21 mouse cellular contexts compared by ENCODE assay signal in genomic region chr7:55824468-55824867, GRCm38 (mm10). TPM values are rescaled to one million over a fixed set of nuclear protein-coding genes. Genes with fewer than 3 reads are reported as not detected.
A peak's percentile ranks its signal among the peaks of the same experiment; 100 is the strongest.
DNase-seq lines count a peak whose midpoint lies in the region; ATAC-seq and TF ChIP-seq lines count a peak whose summit lies in the region.
"Had no signal": no experiment of that assay in that cellular context is flagged by ENCODE, and none has a peak within 500 bp of the region (broad histone marks: within the 10 kb centered on the region; RNA-seq: fewer than 3 reads in every experiment).

No protein-coding gene starts in this region.

- no peak for DNase-seq in forebrain, postnatal 0 days
- no peak for DNase-seq in layer of hippocampus, adult 2 months (ENCODE audit: low spot score in 2 of 2)
- no peak for DNase-seq in layer of hippocampus, adult 8-10 months (ENCODE audit: low spot score in 2 of 2)
- DNase-seq in 3T3-L1 (ENCODE audit: low read depth, low spot score) (peak; percentile 19), adipocyte (ENCODE audit: low spot score) (peak; percentile 4)
- no peak for DNase-seq in liver, embryonic 11.5 days (ENCODE audit: low spot score)
- DNase-seq: adrenal gland, postnatal 25 days; cerebellum, adult 9-10 months; heart, postnatal 10 days; kidney, adult 18-20 months; lung, adult 2 months; lung, postnatal 4 days had no signal

- H3K4me1 ChIP-seq in forebrain, postnatal 0 days (ENCODE audit: insufficient read depth) = no peaks in the 10 kb centered on the region
- no peaks in the 10 kb centered on the region for H3K4me1 ChIP-seq in forebrain, embryonic 15.5 days
- H3K4me1 ChIP-seq in liver, embryonic 11.5 days (replicated peaks; ENCODE audit: control insufficient read depth, insufficient read depth, low read length) = no peaks in the 10 kb centered on the region
- H3K4me1 ChIP-seq: embryonic facial prominence, embryonic 12.5 days; hindbrain, embryonic 10.5 days; limb, embryonic 12.5 days; liver, embryonic 12.5 days; midbrain, embryonic 15.5 days had no signal

- no peak overlapping the region for H3K9ac ChIP-seq in forebrain, postnatal 0 days
- no peak overlapping the region for H3K9ac ChIP-seq in forebrain, embryonic 15.5 days (replicated peaks)
- no peak overlapping the region for H3K9ac ChIP-seq in liver, embryonic 11.5 days (ENCODE audit: low read depth, low read length)
- H3K9ac ChIP-seq: embryonic facial prominence, embryonic 12.5 days; limb, embryonic 12.5 days; liver, embryonic 12.5 days; midbrain, embryonic 15.5 days had no signal

- peak; percentile 48 for TF ChIP-seq CTCF in forebrain, postnatal 0 days (IDR thresholded peaks at IDR 0.05; ENCODE audit: low read depth)
- peak; percentile 62 for TF ChIP-seq CTCF in layer of hippocampus, adult 2 months (conservative IDR thresholded peaks at IDR 0.05)

- 82% methylated on average over 5 of the region's 5 CpGs for WGBS in forebrain, postnatal 0 days
- 85% methylated on average over 5 of the region's 5 CpGs for WGBS in forebrain, embryonic 15.5 days
- 86% methylated on average over 5 of the region's 5 CpGs for WGBS in liver, embryonic 11.5 days

- no peaks in the 10 kb centered on the region for H3K27me3 ChIP-seq in forebrain, postnatal 0 days (ENCODE audit: insufficient read depth, low read length)
- no peaks in the 10 kb centered on the region for H3K27me3 ChIP-seq in forebrain, embryonic 15.5 days
- H3K27me3 ChIP-seq in liver, embryonic 11.5 days (replicated peaks; ENCODE audit: control insufficient read depth, insufficient read depth, low read length) = no peaks in the 10 kb centered on the region
- H3K27me3 ChIP-seq: embryonic facial prominence, embryonic 12.5 days; limb, embryonic 12.5 days; liver, embryonic 12.5 days; midbrain, embryonic 15.5 days had no signal

- no peak overlapping the region for H3K4me3 ChIP-seq in forebrain, postnatal 0 days (ENCODE audit: low read depth, low read length)
- H3K4me3 ChIP-seq in forebrain, embryonic 15.5 days = no peak overlapping the region
- H3K4me3 ChIP-seq in layer of hippocampus, adult 2 months = no peak overlapping the region
- no peak overlapping the region for H3K4me3 ChIP-seq in liver, embryonic 11.5 days (ENCODE audit: low read depth, low read length)
- H3K4me3 ChIP-seq: embryonic facial prominence, embryonic 12.5 days; hindbrain, embryonic 10.5 days; limb, embryonic 12.5 days; liver, embryonic 12.5 days; midbrain, embryonic 15.5 days had no signal

- H3K36me3 ChIP-seq in forebrain, postnatal 0 days (ENCODE audit: insufficient read depth) = peaks cover 58% of the 10 kb centered on the region
- peaks cover 72% of the 10 kb centered on the region for H3K36me3 ChIP-seq in forebrain, embryonic 15.5 days
- peaks cover 36% of the 10 kb centered on the region for H3K36me3 ChIP-seq in liver, embryonic 11.5 days (ENCODE audit: control insufficient read depth, insufficient read depth, low read length)

- no peak overlapping the region for H3K4me2 ChIP-seq in forebrain, postnatal 0 days (ENCODE audit: low read depth)
- no peak overlapping the region for H3K4me2 ChIP-seq in forebrain, embryonic 15.5 days (replicated peaks)
- no peak overlapping the region for H3K4me2 ChIP-seq in liver, embryonic 11.5 days
- H3K4me2 ChIP-seq: embryonic facial prominence, embryonic 12.5 days; heart, embryonic 11.5 days; limb, embryonic 12.5 days; liver, embryonic 12.5 days; midbrain, embryonic 15.5 days had no signal

- H3K27ac ChIP-seq in forebrain, postnatal 0 days (ENCODE audit: low read depth, low read length) = no peak overlapping the region
- H3K27ac ChIP-seq in forebrain, embryonic 15.5 days (replicated peaks) = no peak overlapping the region
- no peak overlapping the region for H3K27ac ChIP-seq in layer of hippocampus, adult 2 months
- no peak overlapping the region for H3K27ac ChIP-seq in liver, embryonic 11.5 days (ENCODE audit: low read depth, low read length)
- H3K27ac ChIP-seq: embryonic facial prominence, embryonic 12.5 days; hindbrain, embryonic 10.5 days; limb, embryonic 12.5 days; liver, embryonic 12.5 days; midbrain, embryonic 15.5 days had no signal

- no peak; the same call in 1 of the 2 replicates for ATAC-seq in forebrain, postnatal 0 days
- no peak for ATAC-seq in forebrain, embryonic 15.5 days (replicated peaks)
- no peak for ATAC-seq in liver, embryonic 11.5 days (replicated peaks; ENCODE audit: low FRiP score)
- ATAC-seq: liver, embryonic 12.5 days; midbrain, embryonic 15.5 days had no signal

- H3K9me3 ChIP-seq in forebrain, postnatal 0 days (ENCODE audit: low read length) = no peaks in the 10 kb centered on the region
- no peaks in the 10 kb centered on the region for H3K9me3 ChIP-seq in forebrain, embryonic 15.5 days
- H3K9me3 ChIP-seq in liver, embryonic 11.5 days (ENCODE audit: control insufficient read depth, low read length) = no peaks in the 10 kb centered on the region
- H3K9me3 ChIP-seq: embryonic facial prominence, embryonic 12.5 days; G1E; hindbrain, embryonic 10.5 days; limb, embryonic 12.5 days; liver, embryonic 12.5 days; midbrain, embryonic 15.5 days had no signal

RNA-seq across cellular contexts. Expression of gene Cyfip1, which starts 17.1 kb away (rescaled TPM):
- total RNA-seq in forebrain, postnatal 0 days (2014; rRNA removed) = 42.2 and 43.3 TPM in 2 replicates
- polyA plus RNA-seq in forebrain, postnatal 0 days (2015; fragmentation: Nextera tagmentation; extraction: Ambion mirVana) = 27.9 and 41.7 TPM in 2 replicates
- 63.0 and 65.3 TPM in 2 replicates for polyA plus RNA-seq in forebrain, embryonic 15.5 days (2015; fragmentation: Nextera tagmentation; extraction: Ambion mirVana)
- 100 to 1,000 TPM; 117 to 130 TPM for total RNA-seq in layer of hippocampus, adult 2 months (2021)
- total RNA-seq in layer of hippocampus, adult 8-10 months (2022) = 100 to 1,000 TPM; 105 to 146 (median 123) TPM
- 47.8 and 56.7 TPM in 2 replicates for polyA plus RNA-seq in liver, embryonic 11.5 days (2014; fragmentation: Nextera tagmentation; extraction: Ambion mirVana)

RNA-seq across cellular contexts. Expression of gene Tubgcp5, which starts 30.5 kb away (rescaled TPM):
- 22.3 and 27.4 TPM in 2 replicates for total RNA-seq in forebrain, postnatal 0 days (2014; rRNA removed)
- polyA plus RNA-seq in forebrain, postnatal 0 days (2015; fragmentation: Nextera tagmentation; extraction: Ambion mirVana) = 14.8 and 21.1 TPM in 2 replicates
- polyA plus RNA-seq in forebrain, embryonic 15.5 days (2015; fragmentation: Nextera tagmentation; extraction: Ambion mirVana) = 39.2 and 42.2 TPM in 2 replicates
- 10 to 100 TPM; 29.5 to 32.9 TPM for total RNA-seq in layer of hippocampus, adult 2 months (2021)
- 10 to 100 TPM; 29.9 to 40.8 (median 36.8) TPM for total RNA-seq in layer of hippocampus, adult 8-10 months (2022)
- polyA plus RNA-seq in liver, embryonic 11.5 days (2014; fragmentation: Nextera tagmentation; extraction: Ambion mirVana) = 24.1 and 25.0 TPM in 2 replicates

RNA-seq across cellular contexts. Expression of gene Siglech, which starts 56.5 kb away (rescaled TPM):
- total RNA-seq in forebrain, postnatal 0 days (2014; rRNA removed) = 2.3 and 6.3 TPM in 2 replicates
- 3.1 and 3.6 TPM in 2 replicates for polyA plus RNA-seq in forebrain, postnatal 0 days (2015; fragmentation: Nextera tagmentation; extraction: Ambion mirVana)
- 2.6 and 2.9 TPM in 2 replicates for polyA plus RNA-seq in forebrain, embryonic 15.5 days (2015; fragmentation: Nextera tagmentation; extraction: Ambion mirVana)
- 10 to 100 TPM; 12.1 to 12.8 TPM for total RNA-seq in layer of hippocampus, adult 2 months (2021)
- 10 to 100 TPM; 10.7 to 66.2 (median 32.2) TPM for total RNA-seq in layer of hippocampus, adult 8-10 months (2022)
- polyA plus RNA-seq in liver, embryonic 11.5 days (2014; fragmentation: Nextera tagmentation; extraction: Ambion mirVana) = 0.16 TPM in 1 of 2 replicates, not detected in the other
- total RNA-seq: gastrocnemius, postnatal 4 days; heart, postnatal 10 days had no signal
- polyA plus RNA-seq: G1E had no signal

Comparison
In these comparisons a context has a peak if more than half of its experiments do, and no peak if none do; other contexts are left out.
1. DNase-seq: peak in 3T3-L1 (single experiment) and adipocyte (single experiment); none in forebrain, postnatal 0 days (single experiment), layer of hippocampus, adult 2 months (0 of 2), layer of hippocampus, adult 8-10 months (0 of 2) and liver, embryonic 11.5 days (single experiment).